Mouse (Mus musculus) mature B cell (primary cell): ENCODE measurements around the gene Hist1h2ag.
"Not testable (repeated sequence)": the region's sequence is repeated elsewhere in the genome, so short reads cannot be mapped to it uniquely, and the experiment has no call there.

Experiments
- in situ Hi-C: fragments of 300-500 bp; cut with MboI; formaldehyde crosslinking; loops from 2 replicates; pipeline ENCODE4 v1.14.3; 2019

Gene Hist1h2ag

GRCm38 (mm10) chr13:22042568-22043502 is at the start of gene Hist1h2ag, which contains the start of gene Hist1h2bj:
Gene Hist1h2ag (minus strand): TSS chr13:22042944.
Gene Hist1h2bj (plus strand): TSS chr13:22043214.
- in situ Hi-C loops = loop anchor here (5.0 to 10.0 kb wide), 2 partner anchors 1479 to 1572 kb away; no protein-coding TSS in a partner anchor

- in situ Hi-C loops = not testable (repeated sequence)
These were observed 41.4 kb upstream of the Hist1h2ag start, which contains the start of gene Vmn1r188 for GRCm38 (mm10) chr13:22084140-22084539. Gene Vmn1r188 (plus strand): TSS chr13:22084440.

GRCm38 (mm10) chr13:22063468-22063867 is 20.7 kb upstream of the Hist1h2ag start:
- in situ Hi-C loops = no loop called here

GRCm38 (mm10) chr13:22061422-22061821 is 18.7 kb upstream of the Hist1h2ag start:
- in situ Hi-C loops = no loop called here

GRCm38 (mm10) chr13:22053754-22054153 is 11.0 kb upstream of the Hist1h2ag start:
- in situ Hi-C loops = loop anchor here (10.0 kb wide), 1 partner anchor 1311 kb away; the partner anchor contains the start of gene Zfp322a

GRCm38 (mm10) chr13:22051523-22051859 is 8.7 kb upstream of the Hist1h2ag start:
- in situ Hi-C loops = loop anchor here (10.0 kb wide), 1 partner anchor 1313 kb away; the partner anchor contains the start of gene Zfp322a

GRCm38 (mm10) chr13:22050591-22051522 is 8.1 kb upstream of the Hist1h2ag start:
- in situ Hi-C loops = loop anchor here (10.0 kb wide), 1 partner anchor 1314 kb away; the partner anchor contains the start of gene Zfp322a

- in situ Hi-C loops = loop anchor here (10.0 kb wide), 2 partner anchors 1315 to 1565 kb away; partner anchors contain the start of gene Zfp322a
These were observed 7.1 kb upstream of the Hist1h2ag start for GRCm38 (mm10) chr13:22049737-22050440.

GRCm38 (mm10) chr13:22049041-22049440 is 6.3 kb upstream of the Hist1h2ag start:
- in situ Hi-C loops = loop anchor here (10.0 kb wide), 1 partner anchor 1566 kb away; no protein-coding TSS in a partner anchor

- in situ Hi-C loops = loop anchor here (10.0 kb wide), 1 partner anchor 1569 kb away; no protein-coding TSS in a partner anchor
These were observed 2.6 kb upstream of the Hist1h2ag start for GRCm38 (mm10) chr13:22045311-22045710.

- in situ Hi-C loops = loop anchor here (5.0 to 10.0 kb wide), 2 partner anchors 1478 to 1570 kb away; no protein-coding TSS in a partner anchor
These were observed 1.9 kb upstream of the Hist1h2ag start for GRCm38 (mm10) chr13:22044432-22045155.

- in situ Hi-C loops = loop anchor here (5.0 to 10.0 kb wide), 2 partner anchors 1479 to 1571 kb away; no protein-coding TSS in a partner anchor
These were observed 1.0 kb upstream of the Hist1h2ag start for GRCm38 (mm10) chr13:22043503-22044431.

- in situ Hi-C loops = loop anchor here (5.0 to 10.0 kb wide), 2 partner anchors 1480 to 1573 kb away; no protein-coding TSS in a partner anchor
These were observed 835 bp downstream of the Hist1h2ag start for GRCm38 (mm10) chr13:22041651-22042567.

GRCm38 (mm10) chr13:22041142-22041536 is 1.6 kb downstream of the Hist1h2ag start, which contains the start of gene Hist1h4i:
Gene Hist1h4i (minus strand): TSS chr13:22041362.
- in situ Hi-C loops = loop anchor here (5.0 to 10.0 kb wide), 2 partner anchors 1481 to 1574 kb away; no protein-coding TSS in a partner anchor

GRCm38 (mm10) chr13:22040464-22041141 is 2.1 kb downstream of the Hist1h2ag start:
- in situ Hi-C loops = loop anchor here (5.0 to 10.0 kb wide), 2 partner anchors 1482 to 1574 kb away; no protein-coding TSS in a partner anchor

GRCm38 (mm10) chr13:22039951-22040463 is 2.7 kb downstream of the Hist1h2ag start:
- in situ Hi-C loops = loop anchor here (5.0 to 10.0 kb wide), 6 partner anchors 215 to 1705 kb away; partner anchors contain the start of genes Hist1h2ac, Hist1h2bb, Hist1h2bc and Hist1h3c
